Mouse (Mus musculus) E14TG2a.4 (cell line): ENCODE results near the gene Megf8.

ENCODE experiments used
- H3K27me3 ChIP-seq: 2 replicates; pipeline ENCODE4 v1.6.1; 2014; ENCODE audit warnings: low read length, control low read depth; ENCODE audit not compliant: insufficient read depth
- H3K36me3 ChIP-seq: 2 replicates; pipeline ENCODE4 v1.6.1; 2014; ENCODE audit warnings: low read length, control low read depth; ENCODE audit not compliant: insufficient read depth
- H3K4me1 ChIP-seq: replicated peaks from 2 replicates; pipeline ENCODE4 v1.6.1; 2014; ENCODE audit warnings: low read depth, low read length, control low read depth
- H3K4me3 ChIP-seq: replicated peaks from 2 replicates; pipeline ENCODE4 v1.5.1; 2014; ENCODE audit warnings: mild to moderate bottlenecking, low read length
- H3K9me3 ChIP-seq: 2 replicates; pipeline ENCODE4 v1.6.1; 2014; ENCODE audit warnings: low read length, control low read depth
- CTCF ChIP-seq: conservative IDR thresholded peaks from 2 replicates; pipeline ENCODE4 v1.5.1; 2014; ENCODE audit warnings: low read length
- NANOG ChIP-seq: IDR thresholded peaks from 2 replicates; pipeline ENCODE4 v1.6.1; 2014; ENCODE audit warnings: borderline replicate concordance, low read length, mixed read lengths
- POU5F1 ChIP-seq: IDR thresholded peaks from 2 replicates; pipeline ENCODE4 v1.6.1; 2014; ENCODE audit warnings: low read length, borderline replicate concordance

The Megf8 gene

GRCm38 (mm10) chr7:25316532-25317445, at the start of gene Megf8:
TSS of gene Megf8 (plus strand) at chr7:25317164.
- Histone ChIP-seq H3K36me3 (peaks cover 14% of the 10 kb centered on the region; the same call in 1 of the 2 replicates), H3K9me3 (no peaks in the 10 kb centered on the region), H3K27me3 (peaks cover 26% of the 10 kb centered on the region), H3K4me1 (peaks cover 60% of the 10 kb centered on the region), H3K4me3 (peak within 1 kb of the TSS; percentile 92)
- TF ChIP-seq NANOG = no peak
- no peak for TF ChIP-seq POU5F1
- TF ChIP-seq CTCF = peak; percentile 77

GRCm38 (mm10) chr7:25267301-25267750, 49.6 kb upstream of the Megf8 start, which contains the start of gene Cic:
TSS of gene Cic (plus strand) at chr7:25267704.
- H3K4me1 ChIP-seq = peaks cover 78% of the 10 kb centered on the region
- H3K36me3 ChIP-seq = peaks cover 8% of the 10 kb centered on the region; the same call in 1 of the 2 replicates

GRCm38 (mm10) chr7:25267751-25268463, 49.1 kb upstream of the Megf8 start:
- Histone ChIP-seq H3K27me3 (peaks cover 11% of the 10 kb centered on the region), H3K4me3 (peak overlapping the region; percentile 94), H3K36me3 (peaks cover 8% of the 10 kb centered on the region; the same call in 1 of the 2 replicates), H3K4me1 (peaks cover 79% of the 10 kb centered on the region), H3K9me3 (no peaks in the 10 kb centered on the region)
- TF ChIP-seq NANOG = no peak
- TF ChIP-seq POU5F1 = no peak
- no peak for TF ChIP-seq CTCF

More at GRCm38 (mm10) chr7:25267301-25267750, 49.6 kb upstream of the Megf8 start, which contains the start of gene Cic:
- Histone ChIP-seq H3K27me3 (peaks cover 7% of the 10 kb centered on the region; the same call in 1 of the 2 replicates), H3K4me3 (peak within 1 kb of the TSS; percentile 94), H3K9me3 (no peaks in the 10 kb centered on the region)
- TF ChIP-seq POU5F1 = no peak
- no peak for TF ChIP-seq CTCF

- no peaks in the 10 kb centered on the region for H3K9me3 ChIP-seq
- peaks cover 18% of the 10 kb centered on the region for H3K27me3 ChIP-seq
- H3K4me3 ChIP-seq = peak overlapping the region; percentile 94
- peaks cover 83% of the 10 kb centered on the region for H3K4me1 ChIP-seq
- TF ChIP-seq POU5F1 (no peak), NANOG (no peak), CTCF (no peak)
- H3K36me3 ChIP-seq = peaks cover 12% of the 10 kb centered on the region
Observed at GRCm38 (mm10) chr7:25268588-25268987, 48.4 kb upstream of the Megf8 start.

- TF ChIP-seq NANOG = no peak
- TF ChIP-seq CTCF = no peak
- TF ChIP-seq POU5F1 = no peak
- Histone ChIP-seq H3K36me3 (peaks cover 16% of the 10 kb centered on the region), H3K4me3 (peak overlapping the region; percentile 94), H3K27me3 (peaks cover 21% of the 10 kb centered on the region), H3K4me1 (peaks cover 85% of the 10 kb centered on the region), H3K9me3 (no peaks in the 10 kb centered on the region)
Observed at GRCm38 (mm10) chr7:25269029-25269428, 47.9 kb upstream of the Megf8 start.

GRCm38 (mm10) chr7:25269545-25270271, 47.3 kb upstream of the Megf8 start:
- TF ChIP-seq CTCF (no peak), NANOG (no peak)
- Histone ChIP-seq H3K27me3 (peaks cover 21% of the 10 kb centered on the region), H3K4me3 (peak overlapping the region; percentile 94), H3K4me1 (peaks cover 86% of the 10 kb centered on the region), H3K36me3 (peaks cover 22% of the 10 kb centered on the region), H3K9me3 (no peaks in the 10 kb centered on the region)

- peaks cover 21% of the 10 kb centered on the region for H3K27me3 ChIP-seq
- H3K9me3 ChIP-seq = no peaks in the 10 kb centered on the region
- H3K4me3 ChIP-seq = peak overlapping the region; percentile 72
- TF ChIP-seq NANOG (no peak), POU5F1 (no peak), CTCF (no peak)
- peaks cover 88% of the 10 kb centered on the region for H3K4me1 ChIP-seq
- peaks cover 30% of the 10 kb centered on the region for H3K36me3 ChIP-seq
Observed at GRCm38 (mm10) chr7:25270652-25271633, 46.0 kb upstream of the Megf8 start.
